Mouse (Mus musculus) spleen, embryonic (tissue): ENCODE data around the gene Slc17a7.

ENCODE experiments used
- CTCF ChIA-PET: fragments of 350-600 bp; sonication (Branson Sonifier 250); formaldehyde crosslinking; loops from one replicate; lab custom pipeline; 2022; lab: Charles Lee

The Slc17a7 gene

DNA sequence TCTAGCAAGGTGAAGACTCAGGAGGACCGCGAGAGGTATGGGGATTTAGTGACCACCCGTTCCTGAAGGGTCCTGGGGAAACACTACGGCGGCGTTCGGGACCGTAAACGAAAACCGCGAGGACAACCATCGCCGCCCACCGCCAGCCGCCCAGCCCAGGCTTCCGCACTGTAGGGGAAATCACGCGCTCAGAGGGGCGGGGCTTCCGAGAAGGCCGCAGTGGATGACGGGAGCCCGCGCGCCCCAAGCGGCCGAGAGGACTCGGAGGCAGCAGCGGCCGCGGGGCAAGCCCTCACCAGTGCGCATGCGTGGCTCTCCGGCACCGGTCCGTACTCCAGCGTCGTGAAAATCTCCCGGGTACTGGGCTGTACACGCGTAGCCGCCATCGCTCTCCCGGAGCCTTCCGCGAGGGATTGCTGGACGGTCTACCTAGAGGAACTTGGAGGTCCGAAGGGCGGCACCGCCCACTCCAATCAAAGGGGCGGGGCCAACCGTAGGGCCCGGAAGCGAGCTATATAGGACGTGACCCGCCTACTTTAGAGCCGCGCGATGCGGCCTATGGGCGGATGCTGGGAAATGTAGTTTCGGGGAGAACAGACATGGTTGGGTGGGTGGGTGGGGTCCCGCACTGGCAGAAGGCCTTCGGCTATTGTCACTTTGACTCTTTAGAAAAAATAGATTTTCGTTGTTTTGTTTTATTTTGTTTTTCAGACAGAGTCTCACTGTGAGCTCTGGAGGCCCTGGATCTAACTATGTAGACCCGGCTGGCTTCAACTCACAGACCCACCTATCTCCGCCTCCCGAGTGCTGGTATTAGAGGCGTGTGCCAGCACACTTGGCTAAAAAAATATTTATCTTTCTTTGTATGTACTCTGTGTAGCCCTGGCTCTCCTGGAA lies 9.4 kb upstream of the Slc17a7 start, which contains the start of the genes Pih1d1 and Aldh16a1:
Gene Pih1d1, plus strand, starts transcription at position 208 of the 897 bp plus-strand sequence.
Gene Aldh16a1, minus strand, starts transcription at position 489 of the 897 bp plus-strand sequence.
- CTCF ChIA-PET, result interaction anchor here (0.5 kb wide), 1 partner anchor 14 kb away, joined by 4 read pairs; no protein-coding TSS in a partner anchor

DNA sequence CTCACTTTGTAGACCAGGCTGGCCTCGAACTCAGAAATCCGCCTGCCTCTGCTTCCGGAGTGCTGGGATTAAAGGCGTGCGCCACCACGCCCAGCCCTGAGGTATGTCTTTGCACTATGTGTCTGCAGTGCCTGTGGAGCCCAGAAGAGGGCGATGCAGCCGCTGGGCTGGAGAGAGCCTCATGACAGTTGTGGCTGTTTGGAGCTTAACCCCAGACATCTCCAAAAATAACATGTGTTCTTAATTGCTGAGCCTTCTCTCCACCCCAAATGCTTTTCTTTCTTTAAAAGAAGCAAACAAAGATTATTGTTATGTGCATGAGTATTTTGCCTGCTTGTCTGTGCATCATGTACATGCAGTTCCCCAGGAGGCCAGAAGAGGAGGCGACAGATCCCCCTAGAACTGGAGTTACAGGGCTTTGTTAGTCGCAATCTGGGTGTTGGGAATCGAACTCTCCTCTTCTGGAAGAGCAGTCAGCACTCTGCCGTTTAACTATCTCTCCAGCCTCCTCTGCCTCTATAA lies 8.7 kb upstream of the Slc17a7 start:
- CTCF ChIA-PET, result no interaction called here

DNA sequence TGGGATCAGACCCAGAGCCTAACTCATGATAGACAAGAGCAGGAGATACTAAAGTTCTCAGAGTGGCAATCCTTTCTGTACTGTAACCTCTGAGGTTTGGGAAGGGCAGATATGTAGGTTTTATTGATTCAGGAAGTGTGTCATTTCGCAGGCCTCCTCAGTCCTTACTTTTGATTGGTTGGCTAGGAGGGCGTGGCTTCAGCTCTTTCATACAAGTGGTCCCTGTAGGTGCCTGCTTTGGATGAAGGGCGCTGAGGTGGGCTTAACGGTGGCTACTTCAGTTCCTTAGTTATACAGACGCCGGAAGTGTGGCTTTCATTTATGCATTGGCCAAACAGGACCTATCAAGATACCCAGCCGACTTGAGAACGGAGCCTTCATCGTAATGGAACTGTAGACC lies 8.2 kb upstream of the Slc17a7 start:
- CTCF ChIA-PET, result no interaction called here

DNA sequence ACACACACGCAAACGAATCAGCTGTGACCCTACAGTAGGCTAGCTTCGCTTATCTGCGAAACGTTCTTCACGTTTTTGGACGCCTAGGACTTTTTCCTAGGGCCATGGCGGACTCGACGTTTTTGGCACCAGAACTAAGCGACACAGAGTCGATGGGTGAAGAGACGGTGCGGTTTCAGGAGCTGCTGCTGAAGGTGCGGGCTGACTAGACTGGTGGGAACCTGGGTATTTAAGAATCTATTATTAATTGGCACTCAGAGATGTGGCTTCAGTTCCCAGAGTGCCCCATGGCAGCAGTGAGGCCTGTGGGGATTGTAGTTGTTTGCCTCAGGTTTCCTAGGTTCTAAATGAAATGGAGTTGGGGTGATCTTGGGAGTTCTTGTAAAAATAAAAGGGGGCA lies 7.5 kb upstream of the Slc17a7 start:
- CTCF ChIA-PET, result interaction anchor here (0.7 kb wide), 1 partner anchor 416 kb away, joined by 3 read pairs; no protein-coding TSS in a partner anchor

DNA sequence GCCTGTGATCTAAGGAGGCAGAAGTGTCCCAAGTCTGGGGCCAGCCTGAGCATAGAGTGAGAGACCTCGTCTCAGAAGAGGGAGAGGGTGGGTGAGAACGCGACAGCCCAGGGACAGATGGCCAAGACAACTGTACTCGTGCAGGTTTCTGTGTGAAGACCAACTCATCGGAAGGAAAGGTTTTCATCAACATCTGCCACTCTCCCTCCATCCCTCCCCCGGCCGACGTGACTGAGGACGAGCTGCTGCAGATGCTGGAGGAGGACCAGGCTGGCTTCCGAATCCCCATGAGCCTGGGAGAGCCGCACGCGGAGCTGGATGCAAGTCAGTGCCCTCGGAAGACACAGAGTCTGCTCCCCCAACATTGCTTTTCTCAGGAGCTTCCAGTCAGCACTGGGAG lies 6.3 kb upstream of the Slc17a7 start:
- CTCF ChIA-PET, result no interaction called here

DNA sequence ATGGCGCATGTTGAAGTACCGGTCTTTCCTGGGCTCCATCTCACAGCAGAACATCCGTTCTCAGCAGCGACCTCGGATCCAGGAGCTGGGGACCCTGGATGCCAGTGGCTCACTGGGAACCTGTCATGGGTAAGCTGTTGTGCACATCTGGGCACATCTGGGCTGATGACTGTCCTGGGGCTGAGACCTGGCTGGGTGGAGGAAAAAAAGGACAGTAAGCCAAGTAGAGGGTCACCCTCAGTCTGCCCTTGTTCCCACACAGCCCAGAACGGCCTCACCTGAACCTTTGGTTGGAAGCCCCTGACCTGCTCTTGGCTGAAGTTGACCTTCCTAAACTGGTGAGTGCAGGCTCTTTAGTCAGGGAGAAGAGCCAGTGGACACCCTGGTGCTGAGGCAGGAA lies 4.8 kb upstream of the Slc17a7 start:
- CTCF ChIA-PET, result no interaction called here

DNA sequence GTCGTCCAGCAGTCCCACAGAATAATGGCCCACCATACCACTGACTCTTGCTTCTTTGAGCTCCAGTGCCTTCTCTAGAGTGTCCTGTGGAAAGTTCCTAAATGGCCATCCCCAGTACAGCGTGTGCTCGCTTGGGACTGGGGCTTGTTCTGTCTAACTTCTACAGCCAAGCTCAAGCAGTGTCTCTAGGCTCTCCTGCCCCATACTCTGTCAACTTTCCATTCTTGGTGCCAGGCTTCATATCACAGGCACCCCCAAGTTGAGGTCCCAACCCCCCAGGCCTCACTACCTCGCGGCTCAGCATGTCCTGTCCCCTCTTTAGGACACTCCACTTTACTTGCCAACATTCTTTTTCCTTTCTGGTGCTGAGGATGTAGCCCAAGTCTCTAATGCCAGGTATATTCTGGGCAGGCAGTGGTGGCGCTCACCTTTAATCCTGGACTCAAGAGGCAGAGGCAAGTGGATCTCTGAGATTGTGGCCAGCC lies 3.4 kb upstream of the Slc17a7 start:
- CTCF ChIA-PET, result no interaction called here

DNA sequence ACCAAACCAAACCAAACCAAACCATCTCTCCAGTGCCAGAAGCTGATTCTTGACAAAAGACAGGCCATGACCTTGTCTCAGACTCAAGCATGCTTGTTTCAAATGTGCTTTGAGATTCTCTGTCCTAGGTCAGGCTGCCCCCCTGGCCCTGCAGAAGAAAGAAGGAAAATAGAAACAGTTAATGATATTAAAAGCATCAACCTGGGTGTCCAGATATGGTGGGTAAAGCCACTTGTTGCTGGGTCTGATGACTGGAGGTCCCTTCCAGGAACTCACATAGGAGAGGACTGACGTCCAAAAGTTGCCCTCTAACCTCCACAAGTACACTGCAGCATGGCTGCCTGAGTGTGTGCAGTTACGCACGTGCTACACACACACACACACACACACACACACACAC lies 2.9 kb upstream of the Slc17a7 start:
- CTCF ChIA-PET, result interaction anchor here (0.6 kb wide), 1 partner anchor 14 kb away, joined by 13 read pairs; no protein-coding TSS in a partner anchor

DNA sequence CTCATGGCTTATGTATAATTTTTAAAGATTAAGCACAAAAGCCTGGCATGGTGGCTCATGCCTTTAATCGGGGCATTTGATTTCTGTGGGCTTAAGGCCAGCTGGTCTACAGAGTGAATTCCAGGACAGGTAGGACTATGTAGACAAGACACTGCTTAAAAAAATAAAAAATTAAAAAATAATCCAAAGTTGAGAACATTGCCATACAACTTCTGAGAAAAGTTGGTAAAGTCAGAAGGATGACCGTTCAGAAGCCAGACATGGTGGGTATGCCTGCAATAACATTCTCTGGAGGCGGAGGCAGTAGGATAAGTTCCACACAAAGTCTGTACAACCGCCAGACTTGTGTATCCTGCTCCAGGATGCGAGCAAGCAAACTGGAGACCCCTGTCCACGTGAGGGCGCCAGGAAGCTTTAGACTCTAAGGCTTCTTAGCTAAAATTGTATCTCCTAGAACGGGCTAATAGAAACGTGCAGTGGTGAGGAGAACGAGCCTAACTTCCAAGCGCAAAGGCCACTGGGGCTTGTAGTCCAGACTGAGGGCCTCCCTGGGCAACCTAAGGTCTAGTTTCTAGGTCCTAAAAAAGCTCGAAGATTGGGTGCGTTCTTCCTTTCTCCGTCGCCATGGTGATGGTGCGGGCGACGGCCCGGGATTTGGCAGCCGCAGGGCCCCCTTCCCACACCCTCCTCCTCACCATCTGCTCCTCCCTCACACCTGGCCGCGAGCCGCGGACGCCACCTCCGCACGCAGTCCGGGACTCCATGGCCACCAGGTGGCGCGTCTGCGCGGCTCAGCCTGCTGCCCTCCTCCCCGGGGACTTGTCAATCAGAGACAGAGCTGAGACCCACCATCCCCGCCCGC lies 1.9 kb upstream of the Slc17a7 start:
- CTCF ChIA-PET, result interaction anchor here (0.6 to 1.3 kb wide), 3 partner anchors 11 to 37 kb away, joined by 3 to 4 read pairs (median 4); no protein-coding TSS in a partner anchor

DNA sequence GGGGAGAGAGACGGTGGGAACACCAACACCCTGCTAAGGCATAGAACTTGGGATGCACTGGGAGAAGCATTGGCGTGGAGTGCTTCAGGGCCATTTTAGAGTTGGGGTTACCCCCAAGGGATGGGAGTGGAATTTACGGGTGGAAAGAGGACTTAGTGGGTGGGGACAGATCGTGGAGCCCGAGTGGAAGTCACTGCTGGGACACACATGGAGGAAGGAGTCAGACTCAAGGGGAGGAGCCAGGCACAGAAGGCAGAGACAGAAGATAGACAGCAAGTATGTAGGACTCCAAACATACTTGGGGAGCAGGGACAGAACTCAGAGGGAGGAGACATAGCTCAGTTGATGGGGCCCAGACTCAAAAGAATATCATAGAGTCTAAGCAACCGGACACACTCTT lies 1.2 kb upstream of the Slc17a7 start:
- CTCF ChIA-PET, result interaction anchor here (0.6 to 1.3 kb wide), 4 partner anchors 11 to 64 kb away, joined by 3 to 4 read pairs (median 4); no protein-coding TSS in a partner anchor

DNA sequence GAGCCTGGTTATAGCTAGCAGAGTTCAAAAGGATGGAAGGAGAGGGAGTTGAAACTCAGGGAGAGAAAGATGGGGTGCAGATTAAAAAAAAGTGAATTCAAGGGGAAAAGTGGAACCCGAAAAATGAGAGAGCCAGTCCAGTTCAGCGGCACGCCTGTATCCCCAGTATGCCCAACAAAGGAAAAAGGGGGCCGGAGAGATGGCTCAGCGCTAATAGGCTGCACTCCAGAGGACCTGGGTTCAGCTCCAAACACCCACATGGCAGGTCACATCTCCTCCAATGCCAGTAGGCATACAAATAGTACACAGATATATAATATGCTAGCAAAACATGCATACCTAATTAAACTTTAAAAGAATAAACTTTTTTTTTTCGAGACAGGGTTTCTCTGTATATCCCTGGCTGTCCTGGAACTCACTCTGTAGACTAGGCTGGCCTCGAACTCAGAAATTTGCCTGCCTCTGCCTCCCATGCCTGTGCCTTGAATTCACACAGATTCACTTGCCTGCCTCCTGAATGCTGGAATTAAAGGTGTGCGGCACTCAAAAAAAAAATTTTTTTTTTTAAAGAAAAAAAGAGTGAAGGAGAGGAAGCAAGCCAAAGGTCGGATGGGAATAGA lies 643 bp upstream of the Slc17a7 start:
- CTCF ChIA-PET, result interaction anchor here (0.7 to 1.7 kb wide), 2 partner anchors 35 to 63 kb away, joined by 3 to 4 read pairs; no protein-coding TSS in a partner anchor

DNA sequence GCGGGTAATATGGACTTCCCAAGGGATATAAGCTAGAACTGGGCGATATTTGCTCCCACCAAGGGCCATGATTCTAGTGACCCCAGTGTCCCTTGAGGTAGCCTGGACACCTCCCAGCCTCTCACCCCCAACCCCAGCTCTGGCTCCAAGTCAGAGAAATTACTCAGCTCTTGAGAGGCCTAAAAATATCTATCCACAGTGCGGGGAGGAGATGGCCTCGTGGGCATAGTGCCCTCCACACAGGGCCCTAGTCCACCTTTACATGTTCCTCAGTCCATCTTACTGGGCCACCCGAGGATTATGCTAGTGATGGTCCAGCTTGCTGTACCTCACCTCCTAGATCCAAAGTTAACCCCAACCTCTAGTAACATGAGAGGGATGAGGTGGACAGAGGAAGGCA lies 1.1 kb downstream of the Slc17a7 start:
- CTCF ChIA-PET, result interaction anchor here (0.6 to 1.7 kb wide), 4 partner anchors 9 to 134 kb away, joined by 3 to 5 read pairs (median 4); no protein-coding TSS in a partner anchor

DNA sequence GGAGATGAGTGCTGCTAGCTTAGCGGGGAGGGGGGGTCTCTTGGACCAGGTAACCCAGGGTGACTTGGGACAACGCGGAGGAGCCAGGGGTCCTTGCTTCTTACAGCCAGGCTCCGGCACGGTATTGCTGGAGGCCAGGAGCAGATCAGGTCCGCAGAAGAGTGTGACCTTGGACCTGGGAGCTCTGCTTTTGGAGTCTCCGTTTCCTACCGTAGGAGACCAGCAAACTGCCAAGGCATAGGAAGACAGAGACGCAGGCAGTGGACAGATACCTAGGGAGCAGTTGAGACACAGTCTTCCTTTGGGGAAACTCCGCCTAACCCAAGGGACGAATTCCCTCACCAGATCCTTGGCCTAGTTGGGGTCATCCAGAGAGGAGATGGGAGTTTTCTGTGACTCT lies 2.0 kb downstream of the Slc17a7 start:
- CTCF ChIA-PET, result interaction anchor here (1.1 kb wide), 1 partner anchor 109 kb away, joined by 3 read pairs; no protein-coding TSS in a partner anchor

DNA sequence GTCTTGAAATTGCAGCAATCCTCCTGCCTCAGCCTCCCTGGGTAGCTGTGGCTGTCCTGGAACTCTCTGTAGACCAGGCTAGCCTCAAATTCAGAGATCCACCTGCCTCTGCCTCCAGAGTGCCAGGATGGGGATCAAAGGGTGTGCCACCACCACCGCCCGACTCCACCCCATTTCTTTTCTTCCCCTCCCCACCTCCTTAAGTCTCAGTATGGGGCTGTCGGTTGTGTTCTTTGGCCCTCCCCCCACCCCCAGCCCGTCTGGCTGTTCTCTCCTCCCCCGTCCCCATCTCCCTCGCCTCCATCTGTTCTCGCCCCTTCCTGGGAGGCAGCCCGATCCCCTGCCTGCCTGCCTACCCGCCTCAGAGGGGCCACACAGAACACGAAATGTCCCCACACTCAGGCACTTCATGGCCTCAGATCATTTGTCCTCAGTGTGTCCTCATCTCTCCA lies 3.2 kb downstream of the Slc17a7 start:
- CTCF ChIA-PET, result no interaction called here

DNA sequence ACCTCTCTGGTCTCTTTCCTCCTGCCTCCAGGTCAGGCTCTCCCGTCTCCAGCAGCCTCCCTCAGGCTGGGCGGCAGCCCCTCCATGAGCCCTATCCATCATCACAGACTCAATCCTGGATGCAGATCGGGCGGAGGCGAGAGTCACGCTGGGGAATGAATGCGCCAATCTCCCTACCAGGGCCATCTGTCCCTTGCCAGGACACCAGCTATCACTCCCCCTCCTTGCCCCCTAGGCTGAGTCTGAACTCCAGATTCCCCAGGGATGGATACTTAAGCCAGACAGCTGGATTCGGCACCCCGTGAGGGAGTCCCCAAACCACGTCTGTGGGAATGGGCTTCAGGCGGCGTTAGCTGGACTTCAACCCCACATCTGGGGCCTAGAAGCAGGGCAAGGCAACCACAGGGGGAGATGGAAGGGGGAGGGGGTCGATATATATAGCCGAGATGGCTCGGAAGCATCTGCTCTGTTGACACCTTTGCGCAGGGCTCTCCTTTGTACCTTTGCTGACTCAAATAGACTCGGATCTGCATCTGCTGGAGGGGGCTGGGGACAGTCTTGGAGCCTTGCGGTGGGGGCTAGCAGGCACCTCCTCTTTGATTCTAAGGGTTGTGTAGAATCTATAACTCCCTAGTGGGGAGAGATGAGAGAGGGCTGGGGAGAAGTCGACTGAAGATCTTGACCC lies 4.2 kb downstream of the Slc17a7 start:
- CTCF ChIA-PET, result no interaction called here

DNA sequence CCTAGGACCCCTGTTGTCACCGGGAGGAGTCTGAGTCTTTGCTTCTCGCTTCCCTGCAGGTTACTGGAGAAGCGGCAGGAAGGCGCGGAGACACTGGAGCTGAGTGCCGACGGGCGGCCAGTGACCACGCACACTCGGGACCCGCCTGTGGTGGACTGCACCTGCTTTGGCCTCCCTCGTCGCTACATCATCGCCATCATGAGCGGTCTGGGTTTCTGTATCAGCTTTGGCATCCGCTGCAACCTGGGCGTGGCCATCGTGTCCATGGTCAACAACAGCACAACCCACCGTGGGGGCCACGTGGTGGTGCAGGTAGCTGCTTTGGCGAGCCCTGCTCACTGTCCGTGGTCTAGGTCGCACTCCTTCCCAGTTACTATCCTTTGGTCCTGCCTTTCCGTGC lies 4.9 kb downstream of the Slc17a7 start:
- CTCF ChIA-PET, result no interaction called here

DNA sequence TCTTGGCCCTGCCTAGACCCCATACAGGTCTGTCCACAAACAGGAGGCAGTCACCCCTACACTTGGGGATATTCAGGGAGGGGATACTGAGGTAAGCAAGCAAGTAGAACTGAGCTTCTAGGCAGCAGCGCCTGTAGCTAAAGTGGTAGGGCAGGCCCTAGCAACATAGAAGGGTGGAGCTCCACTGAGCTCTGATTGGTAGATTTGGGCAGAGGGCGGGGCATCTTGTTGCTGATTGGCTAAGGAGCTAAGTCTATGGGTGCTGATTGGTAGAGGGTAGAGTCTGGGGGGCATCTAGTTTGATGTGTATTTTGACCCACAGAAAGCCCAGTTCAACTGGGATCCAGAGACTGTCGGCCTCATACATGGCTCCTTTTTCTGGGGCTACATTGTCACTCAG lies 5.7 kb downstream of the Slc17a7 start:
- CTCF ChIA-PET, result no interaction called here

DNA sequence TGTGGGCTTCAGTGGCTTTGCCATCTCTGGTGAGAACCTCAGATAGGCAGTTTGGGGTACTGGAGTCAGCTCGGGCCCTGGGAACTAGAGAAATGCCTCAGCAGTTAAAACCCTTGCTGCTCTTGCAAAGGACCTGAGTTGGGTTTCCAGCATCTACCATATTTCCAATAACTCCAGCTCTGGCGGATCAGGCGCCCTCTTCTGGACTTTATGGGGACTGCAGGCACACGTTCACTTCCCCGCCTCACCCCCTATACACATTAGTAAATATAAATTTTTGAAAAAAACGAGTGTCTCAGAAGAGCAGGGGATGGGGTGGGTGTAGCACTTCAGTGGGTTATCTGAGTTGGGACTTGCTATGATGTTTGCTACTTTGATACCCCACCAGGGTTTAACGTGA lies 9.2 kb downstream of the Slc17a7 start:
- CTCF ChIA-PET, result interaction anchor here (0.6 kb wide), 1 partner anchor 91 kb away, joined by 4 read pairs; no protein-coding TSS in a partner anchor

DNA sequence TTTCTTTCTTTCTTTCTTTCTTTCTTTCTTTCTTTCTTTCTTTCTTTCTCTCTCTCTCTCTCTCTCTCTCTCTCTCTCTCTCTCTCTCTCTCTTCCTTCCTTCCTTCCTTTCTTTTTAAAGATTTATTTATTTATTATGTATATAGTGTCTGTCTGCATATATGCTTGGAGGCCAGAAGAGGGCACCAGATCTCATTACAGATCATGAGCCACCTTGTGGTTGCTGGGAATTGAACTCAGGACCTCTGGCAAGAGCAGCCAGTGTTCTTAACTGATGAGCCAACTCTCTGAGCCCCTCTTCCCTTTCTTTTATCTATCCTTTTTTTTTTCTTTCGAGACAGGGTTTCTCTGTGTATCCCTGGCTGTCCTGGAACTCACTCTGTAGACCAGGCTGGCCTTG lies 10.0 kb downstream of the Slc17a7 start:
- CTCF ChIA-PET, result interaction anchor here (0.6 kb wide), 2 partner anchors 9 to 12 kb away, joined by 3 to 5 read pairs; no protein-coding TSS in a partner anchor
